19 mouse cellular contexts compared by ENCODE assay signal in genomic region chr19:7531906-7532305, GRCm38 (mm10).
"Had no signal": no experiment of that assay in that cellular context is flagged by ENCODE, and none has a peak within 500 bp of the region (broad histone marks: within the 10 kb centered on the region; RNA-seq: fewer than 3 reads in every experiment).

No protein-coding gene starts in this region.

- H3K27me3 ChIP-seq: intestine, embryonic 15.5 days; limb, embryonic 12.5 days; limb, embryonic 15.5 days; midbrain, embryonic 12.5 days; midbrain, embryonic 15.5 days; neural tube, embryonic 12.5 days; neural tube, embryonic 15.5 days had no signal

- H3K4me1 ChIP-seq: intestine, embryonic 15.5 days; limb, embryonic 12.5 days; limb, embryonic 15.5 days; midbrain, embryonic 12.5 days; midbrain, embryonic 15.5 days; neural tube, embryonic 12.5 days had no signal

- DNase-seq: kidney, adult 2 months; kidney, postnatal 25 days; liver, postnatal 0 days; lung, embryonic 14.5 days; retina, postnatal 1 day; right cerebral cortex, postnatal 14 days; right cerebral cortex, postnatal 4 days; thymus, postnatal 25 days had no signal

- H3K4me3 ChIP-seq: intestine, embryonic 15.5 days; limb, embryonic 12.5 days; limb, embryonic 15.5 days; midbrain, embryonic 12.5 days; midbrain, embryonic 15.5 days; neural tube, embryonic 12.5 days; neural tube, embryonic 15.5 days had no signal

- H3K9me3 ChIP-seq: intestine, embryonic 15.5 days; limb, embryonic 12.5 days; limb, embryonic 15.5 days; midbrain, embryonic 12.5 days; midbrain, embryonic 15.5 days; neural tube, embryonic 12.5 days; neural tube, embryonic 15.5 days had no signal

- H3K27ac ChIP-seq: intestine, embryonic 15.5 days; kidney, postnatal 0 days; limb, embryonic 12.5 days; limb, embryonic 15.5 days; liver, embryonic 14.5 days; macrophage; midbrain, embryonic 12.5 days; midbrain, embryonic 15.5 days; neural tube, embryonic 12.5 days; neural tube, embryonic 15.5 days; stomach, postnatal 0 days had no signal
